Mouse (Mus musculus): ENCODE measurements at regions not wholly inside any gene's neighbourhood (a gene's known extent, or its start where the extent isn't known, plus 50 kb on each side); places are given as distances from the start of the nearest gene placed in this dataset.

GRCm38 (mm10) chr9:88058551-88058950 lies 268.4 kb upstream of the Nt5e start:
- TF ChIP-seq USF1 (IDR thresholded peaks at IDR 0.05; ENCODE audit: low read depth, low read length): no peak
- no peak for TF ChIP-seq ZC3H11A (IDR thresholded peaks at IDR 0.05; ENCODE audit: low read depth, low read length)
- TF ChIP-seq EP300 (IDR thresholded peaks at IDR 0.05; ENCODE audit: low read depth in 1 of 2, low read length in 2 of 2): no peak
- TF ChIP-seq CTCF (IDR thresholded peaks at IDR 0.05 in 2 of 3, conservative IDR thresholded peaks at IDR 0.05 in 1 of 3; ENCODE audit: control insufficient read depth in 1 of 3, insufficient read depth in 1 of 3, low read depth in 2 of 3, low read length in 3 of 3, poor library complexity in 1 of 3, severe bottlenecking in 1 of 3): no peak
- no peak for TF ChIP-seq POLR2A (IDR thresholded peaks at IDR 0.05; ENCODE audit: control insufficient read depth in 1 of 2, insufficient read depth in 1 of 2, low read depth in 1 of 2, low read length in 2 of 2, poor library complexity in 1 of 2)
- TF ChIP-seq E2F4 (IDR thresholded peaks at IDR 0.05; ENCODE audit: borderline replicate concordance, low read depth, low read length): no peak
- no peak for TF ChIP-seq HCFC1 (IDR thresholded peaks at IDR 0.05; ENCODE audit: low read depth, low read length)
- no peak for TF ChIP-seq MYC (IDR thresholded peaks at IDR 0.05; ENCODE audit: low read depth, low read length)
- no peak for TF ChIP-seq POLR2AphosphoS2 (IDR thresholded peaks at IDR 0.05; ENCODE audit: low read length)
- no peak for TF ChIP-seq SIN3A (IDR thresholded peaks at IDR 0.05; ENCODE audit: low read length)
